Mouse (Mus musculus) embryo, embryonic 11 days (tissue): Measurements from ENCODE around the gene Cfap97.
A peak's percentile ranks its signal among the peaks of the same experiment; 100 is the strongest.
"Not testable (repeated sequence)": the region's sequence is repeated elsewhere in the genome, so short reads cannot be mapped to it uniquely, and the experiment has no call there.

Experiments used
- DNase-seq: peaks from one replicate; pipeline ENCODE4 v3.0.0-alpha.2; 2015

The Cfap97 gene

GRCm38 (mm10) chr8:46162953-46163869 is 11.6 kb downstream of the Cfap97 start:
- peak; percentile 96 for DNase-seq

DNA sequence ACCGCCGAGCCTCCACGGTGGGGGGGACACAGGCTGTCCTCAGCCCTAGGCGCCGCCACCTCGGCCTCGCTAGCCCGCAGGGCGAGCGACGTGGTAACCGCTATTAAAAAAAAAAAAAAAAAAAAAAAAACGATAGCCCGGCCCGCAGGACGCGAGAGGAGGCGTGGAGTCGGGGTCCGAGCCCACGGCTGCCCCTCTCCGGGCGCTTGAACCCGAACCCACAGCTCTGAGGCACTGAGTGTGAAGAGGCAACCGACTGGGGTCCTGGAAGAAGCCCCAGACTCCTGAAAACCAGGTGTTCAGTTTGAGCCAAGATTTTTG is 12.3 kb downstream of the Cfap97 start:
- no peak for DNase-seq

GRCm38 (mm10) chr8:46173651-46174050 is 22.1 kb downstream of the Cfap97 start:
- DNase-seq, result no peak

GRCm38 (mm10) chr8:46180136-46180535 is 28.6 kb downstream of the Cfap97 start:
- no peak for DNase-seq

DNA sequence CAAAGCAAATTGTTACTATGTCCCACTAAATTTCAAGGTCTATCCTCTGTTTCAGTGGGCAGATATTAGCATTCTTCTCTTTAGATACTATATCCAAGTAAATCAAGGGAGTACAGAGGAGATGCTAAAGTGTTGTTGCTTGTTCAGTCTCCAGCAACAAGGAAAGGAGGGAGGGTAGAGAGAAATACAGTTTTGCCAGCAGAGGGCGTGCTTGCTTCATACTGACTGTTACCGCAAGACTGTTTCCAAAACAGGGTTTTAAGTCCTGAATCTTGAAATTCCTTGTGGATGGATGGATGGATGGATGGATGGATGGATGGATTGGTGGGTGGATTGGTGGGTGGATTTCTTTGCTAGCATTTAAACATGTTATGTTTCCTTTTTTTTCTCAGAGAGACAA is 33.8 kb downstream of the Cfap97 start:
- DNase-seq, result peak; percentile 70

- DNase-seq, result no peak
Observed at GRCm38 (mm10) chr8:46193100-46193499, 41.5 kb downstream of the Cfap97 start.

DNA sequence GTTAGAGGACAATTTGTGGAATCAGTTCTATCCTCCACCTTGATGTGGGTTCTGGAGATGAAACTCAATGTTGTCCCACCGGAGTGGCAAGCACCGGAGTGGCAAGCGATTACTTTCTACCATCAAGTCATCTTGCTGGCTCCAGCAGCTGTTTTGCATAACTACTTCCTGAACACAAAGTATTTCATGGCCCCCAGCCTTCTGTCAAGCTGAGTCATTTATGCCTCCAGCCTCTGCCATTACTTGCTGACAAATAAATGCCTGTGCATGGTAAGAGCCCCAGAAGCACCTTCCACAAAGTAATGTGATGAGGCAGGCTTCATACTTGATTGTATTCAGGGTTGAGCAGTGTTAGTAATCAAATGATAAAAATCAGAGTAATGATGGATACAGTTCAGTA is 45.3 kb downstream of the Cfap97 start:
- DNase-seq, result no peak

DNA sequence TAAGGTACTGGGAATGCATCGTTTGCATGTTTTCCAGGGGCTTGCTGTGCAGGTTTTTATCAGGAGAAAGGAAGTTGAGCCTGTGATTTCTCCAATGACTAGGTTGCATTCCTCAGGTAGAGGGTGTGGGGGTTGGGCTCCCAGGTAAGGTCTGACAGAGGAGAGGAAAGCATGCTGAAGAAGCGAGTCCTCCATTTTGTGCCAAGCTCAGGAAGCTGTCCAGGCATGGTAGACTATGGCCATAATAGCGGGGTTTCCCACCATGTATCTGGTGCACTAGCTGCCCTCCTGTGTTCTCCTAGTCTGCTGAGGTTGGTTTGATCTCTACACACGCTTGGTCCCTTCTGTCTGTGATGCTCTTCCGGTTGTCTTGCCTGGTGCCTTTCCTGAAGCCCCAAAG is 46.1 kb downstream of the Cfap97 start:
- DNase-seq, result no peak

- DNase-seq, result no peak
Observed at GRCm38 (mm10) chr8:46202350-46202749, 50.8 kb downstream of the Cfap97 start.

DNA sequence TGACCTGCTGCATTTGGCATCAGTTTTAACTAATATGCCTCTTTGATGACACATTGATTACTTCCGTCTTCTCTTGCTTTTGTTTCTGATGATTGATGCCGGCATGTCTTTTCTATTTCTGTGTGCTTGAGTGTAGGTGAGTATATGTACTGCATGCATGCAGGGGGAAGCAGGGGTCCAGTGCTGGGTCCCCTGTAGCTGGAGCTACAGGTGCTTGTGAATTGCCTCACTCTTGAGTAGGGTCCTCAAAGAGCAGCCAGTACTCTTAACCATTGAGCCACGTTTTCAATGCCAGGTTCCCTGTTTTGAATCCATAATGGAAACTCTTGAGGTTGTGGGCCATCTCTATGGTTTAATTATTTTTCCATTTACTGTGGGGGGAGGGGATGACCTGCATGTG is 52.7 kb downstream of the Cfap97 start:
- DNase-seq, result no peak

DNA sequence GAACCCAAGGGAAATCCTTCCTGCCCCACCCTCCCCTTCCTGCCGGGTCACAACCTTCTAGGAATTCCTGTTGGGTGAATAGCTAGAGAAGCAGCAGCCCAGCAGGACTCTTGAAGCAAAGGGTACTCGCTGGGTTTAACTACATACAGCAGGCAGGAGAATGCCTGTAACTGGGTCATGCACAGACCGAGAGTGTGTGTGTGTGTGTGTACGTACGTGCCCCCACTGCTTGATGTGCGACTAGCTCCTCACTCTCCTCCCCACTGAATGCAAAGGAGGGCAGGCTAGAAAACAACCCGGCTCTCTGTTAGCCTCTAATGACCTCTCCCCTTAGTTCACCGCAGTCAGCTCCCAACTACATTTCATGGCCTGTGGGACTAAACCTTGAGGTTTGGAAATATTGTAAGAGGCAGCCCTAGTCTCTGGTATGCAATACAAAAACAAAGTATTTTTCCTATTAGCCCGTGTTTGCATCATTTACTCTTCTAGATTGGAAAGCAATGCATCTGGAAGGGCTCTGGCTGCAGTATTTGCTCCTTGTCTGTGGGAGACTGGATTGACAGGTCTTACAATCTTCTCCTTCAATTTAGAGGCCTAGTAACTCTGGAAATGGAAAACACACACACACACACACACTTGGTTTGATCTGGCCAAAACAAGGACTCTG is 53.5 kb downstream of the Cfap97 start:
- no peak for DNase-seq

- no peak for DNase-seq
Observed at GRCm38 (mm10) chr8:46206107-46206506, 54.5 kb downstream of the Cfap97 start.

- DNase-seq, result no peak
Observed at GRCm38 (mm10) chr8:46208354-46208753, 56.8 kb downstream of the Cfap97 start.

DNA sequence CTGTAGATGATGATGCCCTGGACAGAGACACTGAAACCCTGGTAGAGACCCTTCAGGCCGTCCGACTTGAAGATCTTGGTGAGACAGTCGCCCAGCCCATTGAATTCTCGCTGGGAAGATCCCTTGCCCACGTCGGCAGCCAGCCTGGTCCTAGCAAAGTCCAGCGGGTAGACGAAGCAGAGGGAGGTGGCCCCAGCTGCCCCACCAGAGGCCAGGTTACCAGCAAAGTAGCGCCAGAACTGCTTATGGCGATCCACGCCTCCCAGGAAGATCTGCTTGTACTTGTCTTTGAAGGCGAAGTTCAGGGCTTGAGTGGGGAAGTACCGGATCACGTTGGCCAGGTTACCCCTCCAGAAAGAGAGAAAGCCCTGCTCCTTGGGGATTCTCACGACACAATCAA is 57.5 kb downstream of the Cfap97 start:
- no peak for DNase-seq

GRCm38 (mm10) chr8:46210404-46211315 is 59.1 kb downstream of the Cfap97 start, which contains the start of gene Slc25a4:
Gene Slc25a4 (minus strand): TSS chr8:46211284.
- DNase-seq, result peak; percentile 97

DNA sequence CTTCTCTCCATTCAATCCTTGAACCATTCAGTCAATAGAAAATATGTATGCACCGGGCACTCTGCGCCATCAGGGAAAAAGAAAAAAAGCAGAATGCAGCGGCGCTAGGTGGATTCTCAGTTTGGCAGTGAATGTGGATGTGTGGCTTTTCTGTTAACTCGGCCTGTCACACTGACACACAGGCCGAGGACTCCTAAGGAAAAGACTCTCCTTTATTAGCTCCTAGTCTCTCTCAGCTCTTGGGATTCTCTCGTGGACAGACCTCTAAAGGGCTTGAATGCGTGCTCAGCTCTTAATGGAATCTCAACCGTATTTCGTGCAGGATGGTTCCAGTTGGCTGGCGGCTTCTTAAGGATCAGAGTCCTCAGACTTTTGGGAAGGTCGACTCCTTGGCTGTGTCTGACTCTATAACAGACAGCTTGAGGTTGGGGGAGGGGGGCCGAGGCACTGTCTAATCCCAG is 60.1 kb downstream of the Cfap97 start:
- DNase-seq, result peak; percentile 34

GRCm38 (mm10) chr8:46212194-46212593 is 60.6 kb downstream of the Cfap97 start:
- DNase-seq, result no peak

DNA sequence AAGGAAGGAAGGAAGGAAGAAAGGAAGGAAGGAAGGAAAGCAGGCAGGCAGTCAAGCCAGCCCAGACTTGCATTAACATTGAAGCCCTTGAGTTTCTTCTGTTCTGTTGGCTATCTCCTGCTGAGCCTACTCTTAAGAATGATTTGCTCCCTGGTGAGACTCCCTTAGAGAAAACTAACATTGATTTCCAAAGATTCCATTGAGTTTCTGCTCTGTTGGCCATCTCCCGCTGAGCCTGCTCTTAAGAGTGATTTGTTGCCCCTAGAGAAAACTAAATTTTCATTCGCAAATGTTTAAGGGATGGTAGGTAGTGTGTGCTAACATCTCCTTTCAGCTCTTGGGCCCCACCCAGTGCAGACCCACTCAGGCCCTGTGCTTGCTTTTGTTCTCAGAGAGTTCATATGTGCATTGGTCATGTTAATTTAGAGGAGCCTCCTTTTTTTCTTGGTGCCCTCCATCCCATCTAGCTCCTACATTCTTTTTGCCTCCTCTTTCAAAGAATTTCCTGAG is 62.5 kb downstream of the Cfap97 start:
- no peak for DNase-seq

DNA sequence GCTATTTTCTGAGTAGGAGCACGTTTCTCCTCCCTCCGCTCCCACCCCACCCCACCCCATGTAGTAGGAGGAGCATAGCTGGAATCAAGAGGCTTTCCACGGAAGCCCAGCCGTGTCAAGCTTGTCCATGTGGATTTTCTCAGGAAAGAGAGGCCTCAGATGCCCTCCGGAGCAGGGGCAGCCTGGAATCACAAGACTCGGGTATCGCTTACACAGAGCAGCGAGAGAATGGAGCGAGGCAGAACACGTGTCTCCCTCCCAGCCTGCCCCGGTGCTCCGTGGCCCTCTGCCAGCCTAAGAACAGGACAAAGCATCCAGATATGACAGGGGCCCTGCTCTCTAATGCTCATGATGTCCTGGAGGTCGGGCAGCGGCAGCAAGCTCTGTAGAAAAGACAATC is 65.3 kb downstream of the Cfap97 start:
- DNase-seq, result peak; percentile 77

DNA sequence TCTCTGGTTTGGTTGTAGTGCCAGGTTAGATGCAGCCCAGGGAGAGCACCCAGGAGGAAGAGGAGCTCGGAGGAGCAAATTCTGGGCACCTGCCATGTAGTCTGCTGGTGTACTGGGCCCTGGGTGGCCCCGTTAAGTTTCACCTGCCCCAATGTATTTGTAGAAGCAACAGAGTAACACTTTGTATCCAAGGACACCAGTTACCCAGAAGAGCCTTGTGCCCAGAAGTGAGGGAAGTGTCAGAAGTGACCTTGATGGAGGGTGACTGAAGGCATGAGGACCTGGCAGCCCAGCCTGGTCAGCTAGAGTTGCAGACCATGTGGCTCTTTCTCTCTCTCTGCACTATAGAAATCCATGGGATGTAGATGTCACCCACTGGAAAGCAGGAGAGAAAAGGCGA is 69.0 kb downstream of the Cfap97 start:
- no peak for DNase-seq

- no peak for DNase-seq
Observed at GRCm38 (mm10) chr8:46225501-46225900, 73.9 kb downstream of the Cfap97 start.

- no peak for DNase-seq
Observed at GRCm38 (mm10) chr8:46226622-46227021, 75.1 kb downstream of the Cfap97 start.

DNA sequence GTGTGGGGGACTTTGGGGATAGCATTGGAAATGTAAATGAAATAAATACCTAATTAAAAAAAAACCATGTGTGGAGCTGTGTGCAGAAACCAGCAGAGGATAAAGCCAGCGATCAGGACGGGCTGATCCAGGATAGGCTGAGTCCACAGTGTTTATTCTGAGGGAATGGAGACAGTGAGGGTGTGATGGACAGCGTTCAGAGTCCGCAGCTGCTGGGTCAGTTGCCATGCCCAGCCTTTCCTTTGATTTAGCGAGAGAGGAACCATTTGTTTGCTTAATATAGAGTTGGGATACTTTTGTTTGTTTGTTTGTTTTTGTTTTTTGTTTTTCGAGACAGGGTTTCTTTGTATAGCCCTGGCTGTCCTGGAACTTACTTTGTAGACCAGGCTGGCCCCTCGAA is 80.4 kb downstream of the Cfap97 start:
- DNase-seq, result not testable (repeated sequence)
